Mouse (Mus musculus) testis, adult 2 months (tissue): ENCODE measurements around the gene Ube2g1. TPM values are rescaled to one million over a fixed set of nuclear protein-coding genes. Genes with fewer than 3 reads are reported as not detected.

Experiments
- H3K27ac ChIP-seq: fragments of 200-500 bp; 2 replicates; pipeline ENCODE4 v1.5.1; 2012; ENCODE audit warnings: low read depth, low read length; ENCODE audit not compliant: control insufficient read depth, insufficient read depth
- H3K27me3 ChIP-seq: fragments of 200-500 bp; 2 replicates; pipeline ENCODE4 v1.6.1; 2012; ENCODE audit warnings: mild to moderate bottlenecking, low read length, moderate library complexity; ENCODE audit not compliant: control insufficient read depth, insufficient read depth
- H3K36me3 ChIP-seq: fragments of 200-500 bp; 2 replicates; pipeline ENCODE4 v1.6.1; 2012; ENCODE audit warnings: mild to moderate bottlenecking, low read length; ENCODE audit not compliant: control insufficient read depth, insufficient read depth
- H3K4me1 ChIP-seq: fragments of 200-500 bp; 2 replicates; pipeline ENCODE4 v1.6.1; 2012; ENCODE audit warnings: low read length; ENCODE audit not compliant: control insufficient read depth, insufficient read depth
- H3K4me3 ChIP-seq: fragments of 200-500 bp; 2 replicates; pipeline ENCODE4 v1.5.1; 2012; ENCODE audit warnings: low read depth, mild to moderate bottlenecking, low read length, moderate library complexity, mixed read lengths; ENCODE audit not compliant: control insufficient read depth
- CTCF ChIP-seq: fragments of 200-500 bp; IDR thresholded peaks from 2 replicates; pipeline ENCODE4 v1.5.1; 2012; ENCODE audit warnings: low read depth, mild to moderate bottlenecking, inconsistent platforms, low read length, moderate library complexity; ENCODE audit not compliant: control insufficient read depth, insufficient read depth, insufficient replicate concordance
- POLR2A ChIP-seq: fragments of 200-500 bp; IDR thresholded peaks from 2 replicates; pipeline ENCODE4 v1.6.1; 2012; ENCODE audit warnings: low read depth, mild to moderate bottlenecking, inconsistent platforms, low read length, moderate library complexity; ENCODE audit not compliant: control insufficient read depth
- polyA plus RNA-seq: library from polyadenylated mRNA; depleted of rRNA; stranded (reverse); fragments of >200 nt; gene quantifications from 2 replicates; pipeline ENCODE4 v1.2.3, GENCODE M21; 2012; rRNA removed

Gene Ube2g1
- polyA plus RNA-seq, result 3.9 and 4.1 TPM in 2 replicates

DNA sequence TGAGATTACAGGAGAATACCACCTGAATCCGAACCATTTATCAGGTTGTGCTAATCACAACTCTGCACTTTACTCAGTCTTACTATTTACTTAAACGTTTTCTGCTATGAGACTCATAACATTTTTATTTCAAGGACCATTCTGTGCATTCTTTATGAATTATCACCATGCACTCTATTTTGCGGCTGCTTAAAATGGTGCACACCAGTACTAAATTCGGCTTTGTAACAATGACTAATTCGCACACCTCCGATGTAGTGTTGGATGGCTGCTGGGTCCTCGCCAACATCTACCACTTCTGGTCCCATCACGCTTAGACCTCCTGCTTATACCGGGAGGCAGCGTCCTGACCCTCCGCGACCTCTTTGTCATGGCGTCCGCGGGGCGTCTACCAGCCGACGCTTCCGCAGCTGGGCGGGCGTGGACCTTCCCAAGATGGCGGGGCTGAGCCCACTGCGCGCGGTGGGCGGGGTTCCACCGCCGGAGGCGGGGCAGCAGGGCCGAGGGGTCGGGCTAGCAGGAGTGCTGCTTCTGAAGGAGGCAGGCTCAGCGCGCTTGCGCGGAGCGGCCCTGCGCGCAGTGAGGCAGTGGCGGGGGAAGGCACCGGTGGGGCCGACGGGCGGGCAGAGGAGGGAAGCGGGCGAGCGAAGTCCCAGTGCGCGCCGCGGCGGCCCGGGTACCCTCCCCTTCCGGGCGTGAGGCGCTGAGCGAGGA is at the start of gene Ube2g1:
Gene Ube2g1 (plus strand): TSS at position 590 of the 714 bp plus-strand sequence.
- TF ChIP-seq POLR2A (peak; percentile 98), CTCF (no peak)
- peak within 1 kb of the TSS; percentile 99 for H3K4me3 ChIP-seq
- H3K36me3 ChIP-seq, result no peaks in the 10 kb centered on the region; the same call in 1 of the 2 replicates
- H3K27me3 ChIP-seq, result no peaks in the 10 kb centered on the region
- H3K4me1 ChIP-seq, result peaks cover 2% of the 10 kb centered on the region; the same call in 1 of the 2 replicates
- H3K27ac ChIP-seq, result peak within 1 kb of the TSS; percentile 99

- no peak for TF ChIP-seq POLR2A
- Histone ChIP-seq H3K4me1 (no peaks in the 10 kb centered on the region), H3K4me3 (no peak overlapping the region), H3K36me3 (no peaks in the 10 kb centered on the region), H3K27ac (no peak overlapping the region), H3K27me3 (no peaks in the 10 kb centered on the region)
These were observed 48.9 kb upstream of the Ube2g1 start for GRCm38 (mm10) chr11:72558155-72558554.

DNA sequence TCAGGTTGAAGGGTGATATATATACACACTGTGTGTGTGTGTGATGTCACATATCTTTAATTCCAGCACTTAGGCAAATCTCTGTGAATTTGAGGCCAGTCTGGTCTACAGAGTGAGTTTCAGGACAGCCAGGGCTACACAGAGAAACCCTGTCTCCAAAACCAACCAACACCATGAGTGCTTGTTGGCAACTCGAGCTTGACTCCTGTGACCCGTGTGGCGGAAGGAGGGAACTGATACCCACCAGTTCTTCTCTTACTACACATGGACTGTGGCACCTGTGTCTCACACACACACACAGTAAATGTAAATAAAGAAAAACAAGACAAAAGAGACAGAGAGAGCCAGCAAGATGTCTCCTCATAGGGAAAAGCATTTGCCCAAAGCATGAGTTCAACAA is 46.4 kb upstream of the Ube2g1 start:
- no peak for TF ChIP-seq POLR2A
- TF ChIP-seq CTCF, result no peak
- H3K4me1 ChIP-seq, result no peaks in the 10 kb centered on the region
- H3K27ac ChIP-seq, result no peak overlapping the region
- no peak overlapping the region for H3K4me3 ChIP-seq
- H3K36me3 ChIP-seq, result no peaks in the 10 kb centered on the region
- H3K27me3 ChIP-seq, result no peaks in the 10 kb centered on the region

- TF ChIP-seq POLR2A, result no peak
- no peak for TF ChIP-seq CTCF
- Histone ChIP-seq H3K36me3 (no peaks in the 10 kb centered on the region), H3K27me3 (no peaks in the 10 kb centered on the region), H3K27ac (no peak overlapping the region), H3K4me3 (no peak overlapping the region), H3K4me1 (peaks cover 6% of the 10 kb centered on the region)
These were observed 42.8 kb upstream of the Ube2g1 start for GRCm38 (mm10) chr11:72564232-72564807.

DNA sequence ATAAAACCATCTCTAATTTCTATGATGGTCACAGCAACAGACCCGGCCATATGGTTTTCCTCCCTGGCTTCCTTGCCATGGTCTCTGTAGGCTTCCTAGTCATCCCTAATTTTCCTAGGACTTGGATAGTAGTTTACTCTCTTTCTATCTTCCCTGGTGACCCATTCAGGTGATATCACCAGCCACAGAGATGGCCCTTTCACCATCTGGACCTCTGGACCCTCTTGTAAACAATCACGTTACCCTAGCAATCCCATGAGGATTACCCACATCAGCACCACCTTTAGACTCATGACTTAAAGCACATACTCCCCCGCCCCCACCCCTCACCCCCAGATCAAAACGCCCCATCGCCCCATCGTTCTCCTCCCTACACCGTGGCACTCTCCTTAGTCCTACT is 40.8 kb upstream of the Ube2g1 start:
- H3K27me3 ChIP-seq, result no peaks in the 10 kb centered on the region
- H3K36me3 ChIP-seq, result no peaks in the 10 kb centered on the region
- no peak overlapping the region for H3K27ac ChIP-seq
- H3K4me3 ChIP-seq, result no peak overlapping the region
- TF ChIP-seq POLR2A (no peak), CTCF (no peak)
- H3K4me1 ChIP-seq, result peaks cover 7% of the 10 kb centered on the region

- Histone ChIP-seq H3K27ac (no peak overlapping the region), H3K4me1 (peaks cover 7% of the 10 kb centered on the region), H3K27me3 (no peaks in the 10 kb centered on the region), H3K36me3 (no peaks in the 10 kb centered on the region), H3K4me3 (no peak overlapping the region)
- TF ChIP-seq CTCF, result no peak
- TF ChIP-seq POLR2A, result no peak
These were observed 40.2 kb upstream of the Ube2g1 start for GRCm38 (mm10) chr11:72566816-72567338.

- H3K27me3 ChIP-seq, result no peaks in the 10 kb centered on the region
- peaks cover 9% of the 10 kb centered on the region for H3K4me1 ChIP-seq
- no peaks in the 10 kb centered on the region for H3K36me3 ChIP-seq
- TF ChIP-seq CTCF, result no peak
- no peak for TF ChIP-seq POLR2A
- no peak overlapping the region for H3K4me3 ChIP-seq
- no peak overlapping the region for H3K27ac ChIP-seq
These were observed 38.0 kb upstream of the Ube2g1 start for GRCm38 (mm10) chr11:72569051-72569450.
